Mouse (Mus musculus): Measurements from ENCODE around the gene Arhgef39. TPM values are rescaled to one million over a fixed set of nuclear protein-coding genes. Genes with fewer than 3 reads are reported as not detected.
"Not testable (repeated sequence)": the region's sequence is repeated elsewhere in the genome, so short reads cannot be mapped to it uniquely, and the experiment has no call there.

Gene Arhgef39
- polyA plus RNA-seq, 2 experiments from 2014 or later = 5.3 to 7.4 TPM

DNA sequence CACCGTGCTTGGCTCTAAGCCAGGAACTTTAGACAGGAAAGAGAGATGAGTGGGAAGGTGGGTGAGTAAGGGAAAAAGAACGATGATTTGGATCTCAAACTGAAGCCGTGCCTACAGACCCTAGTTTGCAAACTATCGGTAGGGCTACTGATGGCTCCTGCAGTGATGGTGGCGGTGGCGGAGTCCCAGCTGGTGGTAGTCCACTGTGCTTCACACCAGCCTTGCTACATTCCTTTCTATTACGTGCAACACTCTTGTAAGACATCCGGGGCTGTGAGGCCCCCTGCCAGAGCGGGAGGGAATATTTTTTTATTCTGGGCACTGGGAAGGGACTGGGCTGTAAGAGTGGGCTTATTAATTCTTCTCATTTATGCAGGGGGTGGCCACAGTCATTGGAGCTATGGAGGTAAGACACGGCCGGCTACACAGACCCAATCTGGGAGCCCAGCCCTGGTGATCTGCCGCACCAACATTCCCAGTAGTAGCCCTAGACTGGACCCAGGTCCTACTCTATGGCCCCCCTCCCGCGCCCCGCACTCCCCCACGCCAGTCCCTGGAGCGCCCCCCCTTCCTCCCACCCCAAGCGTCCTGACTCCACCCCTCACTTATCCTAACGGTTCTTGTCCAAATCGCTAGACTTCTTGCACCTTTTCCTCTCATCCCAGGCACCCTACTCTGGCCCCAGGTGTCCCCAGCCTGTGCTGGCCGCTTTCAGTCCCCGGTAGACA is 8.6 kb upstream of the Arhgef39 start:
- no peak for ATAC-seq

DNA sequence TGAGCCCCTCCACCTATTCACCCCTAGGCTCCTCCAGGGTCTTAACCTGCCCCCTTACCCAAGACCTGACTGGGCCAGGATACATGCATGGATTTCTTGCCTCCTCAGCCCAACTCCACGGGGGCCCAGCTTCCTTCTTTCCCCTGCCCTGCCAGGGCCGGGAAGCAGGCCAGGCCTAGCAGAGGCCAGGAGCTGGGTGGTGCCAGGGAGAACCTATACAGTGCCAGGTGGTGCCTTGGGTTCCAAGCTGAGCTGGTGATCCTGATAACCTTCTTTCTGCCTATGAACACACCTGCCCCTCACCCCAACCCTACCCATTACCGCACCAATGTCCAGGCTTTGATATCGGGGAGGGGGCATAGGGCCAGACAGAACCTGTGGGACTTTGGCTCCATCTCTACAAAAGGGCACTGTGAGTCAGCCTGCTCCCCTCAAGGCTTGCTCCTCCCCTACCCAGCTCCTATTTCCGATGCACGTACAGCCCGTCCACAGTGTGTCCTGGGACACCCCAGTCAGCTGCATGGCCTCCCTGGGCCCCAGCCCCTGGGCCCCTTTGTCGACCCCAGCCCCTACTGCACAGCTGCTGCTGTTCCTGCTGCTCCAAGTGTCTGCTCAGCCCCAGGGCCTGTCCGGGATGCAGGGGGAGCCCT is 7.2 kb upstream of the Arhgef39 start, which contains the start of gene Car9:
Car9 (plus strand) TSS at position 431 of the 650 bp plus-strand sequence.
- ATAC-seq = no peak

DNA sequence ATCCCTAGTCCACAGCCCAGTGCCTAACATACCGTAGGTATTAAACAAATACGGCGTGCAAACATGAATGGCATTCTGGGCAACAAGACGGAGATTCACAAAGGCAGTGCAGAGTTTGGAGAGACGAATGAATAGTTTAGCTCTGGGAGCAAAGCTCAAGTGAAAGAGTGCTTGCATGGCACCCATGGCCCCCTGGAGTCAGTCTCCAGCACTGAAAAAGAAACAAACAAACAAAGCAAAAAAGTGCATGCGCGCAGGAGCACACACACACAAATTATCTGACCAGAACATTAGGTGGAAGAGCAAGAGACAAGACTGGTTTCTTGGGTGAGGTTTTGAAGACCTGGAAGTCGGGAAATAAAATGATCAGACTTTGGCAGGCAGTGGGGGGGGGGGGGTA is 6.6 kb upstream of the Arhgef39 start:
- ATAC-seq = no peak

DNA sequence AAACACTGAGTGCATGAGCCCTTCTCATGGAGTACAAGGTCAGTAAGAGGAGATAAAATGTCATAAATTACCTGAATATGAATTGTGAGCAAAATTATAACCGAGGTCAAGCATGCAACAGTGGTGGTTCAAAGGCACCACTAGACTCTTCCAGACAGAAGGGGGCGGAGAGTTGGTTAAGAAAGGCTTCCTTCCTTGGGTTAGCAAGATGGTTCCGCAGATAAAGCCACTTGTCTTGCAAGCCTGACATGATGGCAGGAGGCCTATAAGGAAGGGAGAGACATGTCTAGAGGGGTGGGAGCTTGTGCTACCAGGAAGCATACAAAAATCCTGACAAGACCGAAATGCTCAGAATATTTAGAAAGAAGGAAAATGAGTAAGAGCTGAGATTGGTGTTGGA is 4.8 kb upstream of the Arhgef39 start:
- ATAC-seq = no peak

DNA sequence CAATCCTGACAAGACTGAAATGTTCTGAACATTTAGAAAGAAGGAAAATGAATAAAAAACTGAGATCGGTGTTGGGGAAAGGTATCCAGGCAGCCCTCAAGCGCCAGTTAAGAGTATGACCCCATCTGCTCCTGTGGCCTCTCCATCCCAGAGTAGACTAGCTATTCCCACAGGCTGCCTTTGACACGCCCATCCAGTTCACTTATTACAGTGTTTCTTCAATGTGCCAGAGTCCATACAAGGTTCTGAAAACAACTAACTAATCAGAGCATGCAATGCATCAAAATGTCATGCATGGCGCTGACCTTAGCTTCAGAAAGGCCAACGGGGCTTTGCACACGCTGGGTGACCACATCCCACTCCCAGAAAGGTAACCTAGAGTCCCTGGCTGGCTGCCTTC is 4.0 kb upstream of the Arhgef39 start:
- ATAC-seq = no peak

DNA sequence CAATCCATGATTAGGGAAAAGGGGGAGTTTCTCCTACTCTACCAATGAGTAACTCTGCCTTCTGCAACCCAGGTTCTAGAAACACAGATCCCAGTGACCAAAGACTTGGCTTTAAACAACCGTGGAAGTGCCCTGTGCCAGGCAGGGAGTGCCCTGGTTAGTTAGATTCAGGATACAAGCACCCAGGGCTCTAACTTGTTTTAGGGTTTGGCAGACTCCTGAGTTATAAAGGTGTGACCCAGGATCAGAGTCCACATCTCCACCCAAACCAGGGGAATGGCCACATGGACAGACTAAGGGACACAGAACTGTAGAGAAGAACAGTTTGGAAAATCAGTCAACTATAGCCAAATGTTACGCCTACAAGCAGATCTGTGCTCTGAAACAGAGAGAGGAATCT is 3.5 kb upstream of the Arhgef39 start:
- no peak for ATAC-seq

DNA sequence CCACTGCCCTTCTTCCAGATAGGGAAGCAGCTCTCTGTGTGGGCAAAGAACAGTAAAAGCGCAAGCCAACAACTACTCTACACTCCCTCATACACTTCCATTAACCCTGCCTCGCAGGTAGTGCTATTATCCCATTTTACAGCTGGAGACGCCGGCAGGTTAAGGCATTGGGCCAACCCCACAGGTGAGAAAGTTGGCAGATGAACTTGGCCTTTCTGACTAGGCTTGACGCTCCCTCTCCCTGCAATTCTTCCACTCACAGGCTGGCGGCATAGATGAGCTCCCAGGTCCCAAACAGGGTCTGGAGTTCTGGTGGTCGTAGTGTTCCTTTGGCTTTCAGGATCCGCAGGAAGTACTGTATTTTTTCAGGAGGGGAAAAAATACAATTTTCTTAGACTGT is 512 bp downstream of the Arhgef39 start:
- ATAC-seq = no peak

DNA sequence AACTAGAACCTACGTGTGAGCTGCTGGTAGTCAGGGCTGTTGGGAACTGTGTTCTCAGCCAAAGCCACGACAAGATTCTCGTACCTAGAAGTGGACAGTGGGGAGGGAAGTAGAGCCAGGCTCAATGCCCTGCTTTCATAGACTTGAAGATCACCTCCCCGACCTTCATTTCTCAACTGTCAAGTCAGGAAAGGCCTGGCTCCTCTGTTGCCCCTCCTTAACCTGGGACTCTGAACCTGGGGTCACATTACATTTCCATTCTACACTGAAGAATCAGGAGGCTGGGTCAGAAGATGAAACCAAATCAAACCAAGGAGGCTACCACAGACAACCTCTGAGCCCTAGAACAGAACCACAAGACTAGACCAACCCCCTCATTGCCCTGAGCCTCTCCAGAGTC is 1.5 kb downstream of the Arhgef39 start:
- no peak for ATAC-seq

DNA sequence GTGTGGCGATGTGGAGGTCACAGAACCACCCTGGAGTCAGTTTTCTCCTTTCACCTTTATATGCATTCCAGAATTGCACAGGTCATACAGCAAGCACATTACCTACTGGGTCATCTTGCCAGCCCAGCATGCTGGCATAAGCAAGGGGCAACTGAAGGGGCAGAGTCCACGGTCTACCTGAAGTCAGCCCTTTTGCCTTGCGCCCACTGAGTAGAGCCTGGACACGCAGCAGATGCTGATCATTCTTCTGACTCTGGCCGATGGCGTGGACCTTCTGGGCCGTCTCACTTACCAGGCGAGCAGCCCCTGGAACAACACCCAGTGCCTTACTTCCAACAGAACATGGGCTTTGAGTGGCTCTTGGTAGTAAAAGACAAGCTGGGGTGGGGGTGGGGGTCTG is 2.1 kb downstream of the Arhgef39 start:
- no peak for ATAC-seq

DNA sequence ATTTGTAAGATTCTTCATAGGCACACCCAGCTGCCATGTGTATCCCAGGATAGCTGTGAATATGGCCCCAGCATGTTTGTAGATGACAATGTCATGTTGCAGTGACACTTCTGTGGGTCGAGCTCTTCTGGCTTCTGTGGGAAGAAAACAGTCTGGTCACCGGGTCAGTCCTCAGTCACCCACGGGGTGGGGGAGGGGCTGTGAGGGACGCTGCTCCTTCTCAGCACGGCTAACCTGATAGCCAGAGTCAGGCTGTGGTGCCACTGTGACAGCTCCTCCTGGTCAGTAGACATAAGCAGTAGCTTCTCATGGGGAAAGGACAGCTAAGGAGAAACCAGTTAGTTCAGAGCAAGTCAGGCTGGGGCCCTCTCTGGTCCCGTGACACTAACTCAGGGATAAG is 2.9 kb downstream of the Arhgef39 start:
- no peak for ATAC-seq

DNA sequence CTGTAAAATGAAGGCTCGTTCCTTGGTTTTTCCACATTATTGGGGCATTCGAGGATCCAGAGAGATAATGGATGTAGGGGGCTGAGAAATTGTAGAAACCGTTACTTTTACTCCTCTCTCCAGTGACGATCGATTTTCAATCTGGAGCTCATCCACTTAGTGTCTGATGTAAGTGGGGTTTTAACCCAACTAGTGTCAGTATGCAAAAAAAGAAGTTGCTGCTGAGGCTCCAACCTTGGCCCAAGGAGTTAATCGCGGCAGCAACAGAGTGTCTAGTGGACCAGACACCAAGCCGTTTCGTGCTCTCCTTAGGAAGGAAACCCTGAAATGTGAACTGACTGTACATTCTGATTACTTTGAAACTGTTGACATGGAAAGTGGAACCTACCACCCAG is 5.7 kb downstream of the Arhgef39 start:
- no peak for ATAC-seq

DNA sequence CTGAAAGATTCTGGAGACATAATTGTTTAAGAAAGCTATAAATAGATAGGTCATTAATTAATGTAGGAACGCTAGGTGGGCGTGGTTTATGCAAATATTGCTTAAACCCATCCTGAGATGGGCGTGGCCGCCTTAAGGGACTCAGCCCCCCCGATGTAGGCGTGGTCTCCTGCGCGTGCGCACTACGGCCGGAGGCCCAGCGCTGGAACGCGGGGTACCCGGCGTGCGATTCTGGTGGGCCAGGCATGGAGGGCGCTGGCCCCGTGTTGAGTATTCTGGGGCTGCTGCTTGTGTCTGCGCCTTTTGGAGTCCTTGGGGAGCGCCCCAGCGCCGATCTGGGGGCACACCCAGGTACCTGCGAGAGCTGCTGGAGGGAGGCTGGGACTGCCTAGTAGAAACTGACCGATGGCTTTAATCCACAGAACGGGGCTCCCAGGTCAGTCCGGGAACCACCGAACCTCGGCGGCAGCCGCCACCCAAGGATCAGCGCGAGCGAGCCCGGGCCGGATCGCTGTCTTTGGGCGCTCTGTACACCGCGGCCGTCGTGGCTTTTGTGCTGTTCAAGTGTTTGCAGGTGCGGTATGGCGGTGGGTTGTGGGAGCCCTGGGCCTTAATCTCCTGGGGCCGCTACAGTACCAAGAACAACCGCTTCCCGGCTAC is 6.2 kb downstream of the Arhgef39 start:
- ATAC-seq = peak; percentile 40

DNA sequence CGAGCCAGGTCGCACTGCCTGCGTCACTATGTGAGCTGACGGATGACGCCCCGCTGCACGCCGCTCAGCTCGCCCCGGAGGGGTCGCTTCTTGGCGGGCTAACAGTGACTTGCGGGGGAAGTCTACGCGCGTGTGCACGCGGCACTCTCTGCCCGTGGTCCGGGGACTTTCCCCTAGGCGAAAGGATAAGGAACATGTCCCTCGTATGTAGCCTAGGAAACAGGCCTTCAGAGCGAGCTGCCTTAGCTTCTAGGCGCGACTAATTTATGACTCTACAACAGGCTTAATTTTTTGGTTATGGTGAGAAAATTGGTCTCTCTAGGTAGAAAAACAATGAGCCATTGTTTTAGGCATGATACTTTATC is 6.7 kb downstream of the Arhgef39 start, which contains the start of gene Ccdc107:
Ccdc107 (plus strand) TSS at position 80 of the 365 bp plus-strand sequence.
- peak; percentile 94 for ATAC-seq

DNA sequence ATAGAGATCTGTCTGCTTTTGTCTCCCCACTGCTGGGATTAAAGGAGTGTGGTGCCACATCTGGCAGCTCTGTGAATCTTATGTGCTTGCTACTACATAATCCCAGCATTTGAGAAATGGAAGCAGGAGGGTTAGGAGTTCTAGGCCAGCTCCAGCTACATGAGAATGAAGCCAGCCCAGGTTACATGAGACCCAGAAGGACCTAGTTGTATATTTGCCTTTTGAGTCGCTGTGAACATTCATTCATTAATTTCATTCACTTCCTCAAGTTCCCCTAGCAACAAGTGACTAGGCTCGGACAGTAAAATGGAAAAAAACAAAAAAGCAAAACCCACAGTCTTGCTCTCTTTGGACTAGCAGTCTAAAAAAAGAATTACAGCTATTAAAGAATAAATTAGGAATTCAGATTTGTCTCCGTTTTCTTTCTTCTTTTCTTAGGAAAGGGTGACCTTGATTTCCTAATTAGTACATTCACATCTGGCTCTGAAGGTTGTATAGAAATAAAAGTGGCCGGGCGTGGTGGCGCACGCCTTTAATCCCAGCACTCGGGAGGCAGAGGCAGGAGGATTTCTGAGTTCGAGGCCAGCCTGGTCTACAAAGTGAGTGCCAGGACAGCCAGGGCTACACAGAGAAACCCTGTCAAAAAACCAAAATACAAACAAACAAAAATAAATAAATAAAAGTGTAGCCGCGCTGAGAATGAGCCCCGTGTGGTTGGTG is 7.2 kb downstream of the Arhgef39 start:
- no peak for ATAC-seq

DNA sequence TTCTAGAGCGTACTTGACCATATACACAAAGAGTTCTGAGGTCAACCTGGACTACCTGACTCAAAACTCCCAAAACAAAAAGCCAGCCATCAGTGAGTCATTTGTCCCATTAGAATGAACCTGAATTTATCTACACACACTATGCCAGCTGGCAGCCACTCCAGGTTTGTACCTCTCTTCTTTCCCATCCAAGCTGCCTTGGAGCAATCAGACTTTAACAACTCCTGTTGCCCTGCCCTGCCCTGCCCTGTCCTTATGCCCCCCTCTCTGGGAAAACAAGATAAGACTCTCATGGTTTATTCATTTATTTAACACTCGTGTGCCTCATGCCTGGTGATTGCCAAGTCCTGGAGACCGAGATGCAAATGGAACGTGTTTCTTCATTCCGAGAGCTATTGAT is 8.7 kb downstream of the Arhgef39 start:
- no peak for ATAC-seq

DNA sequence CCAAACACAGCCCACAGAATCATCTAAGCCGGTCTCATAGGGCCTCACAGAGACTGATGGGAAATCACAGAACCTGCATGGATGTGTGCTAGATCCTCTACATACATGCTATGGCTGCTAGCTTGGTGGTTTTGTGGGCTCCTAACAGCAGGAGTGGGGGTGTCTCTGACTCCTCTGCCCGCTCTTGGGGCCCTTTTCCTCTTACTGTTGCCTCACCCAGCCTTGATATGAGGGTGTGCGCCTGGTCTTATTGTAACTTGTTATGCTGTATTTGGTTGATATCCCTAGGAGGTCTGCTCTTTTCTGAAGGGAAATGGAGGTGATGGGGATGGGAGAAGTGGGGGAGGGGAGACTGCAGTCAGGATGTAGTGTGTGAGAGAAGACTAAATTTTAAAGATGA is 9.9 kb downstream of the Arhgef39 start:
- ATAC-seq = no peak

DNA sequence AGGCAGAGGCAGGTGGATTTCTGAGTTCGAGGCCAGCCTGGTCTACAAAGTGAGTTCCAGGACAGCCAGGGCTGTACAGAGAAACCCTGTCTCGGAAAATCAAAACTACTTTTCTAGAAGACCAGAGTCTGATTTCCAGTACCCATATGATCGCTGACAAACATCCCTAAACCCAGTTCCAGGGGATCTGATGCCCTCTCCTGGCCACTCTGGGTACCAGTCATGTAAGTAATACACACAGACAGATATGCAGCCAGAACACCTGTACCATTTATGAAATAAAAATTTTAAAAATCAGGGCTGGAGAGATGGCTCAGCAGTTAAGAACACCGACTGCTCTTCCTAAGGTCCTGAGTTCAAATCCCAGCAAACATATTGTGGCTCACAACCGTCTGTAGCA is 13.8 kb downstream of the Arhgef39 start:
- ATAC-seq = not testable (repeated sequence)

DNA sequence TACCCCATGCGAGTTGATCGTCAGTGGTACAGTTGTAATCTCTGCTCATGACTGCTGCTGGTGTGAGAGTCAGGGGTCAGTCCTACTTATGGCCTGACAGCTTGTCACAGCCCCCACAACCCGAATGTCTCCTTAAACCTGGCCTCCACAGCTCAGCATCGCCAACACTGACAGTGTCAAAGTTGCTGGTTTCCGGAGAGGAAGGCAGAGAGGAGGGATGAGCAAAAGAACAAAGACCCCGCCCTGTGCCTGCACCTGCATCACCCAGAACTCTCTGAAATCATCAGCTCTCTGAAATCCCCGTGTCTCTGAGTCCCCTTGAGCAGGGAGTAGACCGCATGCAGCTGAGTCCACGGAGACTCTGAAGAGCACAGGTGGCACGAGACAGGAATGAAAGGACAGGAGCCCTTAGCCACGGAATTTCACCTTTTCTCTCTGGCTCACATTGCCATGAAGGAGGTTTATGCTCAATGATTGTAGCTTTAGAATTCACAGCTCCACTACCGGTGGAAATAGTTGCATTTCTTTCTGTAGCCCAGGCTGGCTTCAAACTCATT is 15.9 kb downstream of the Arhgef39 start, which contains the start of gene Sit1:
Sit1 (minus strand) TSS at position 200 of the 557 bp plus-strand sequence.
- peak; percentile 70 for ATAC-seq

DNA sequence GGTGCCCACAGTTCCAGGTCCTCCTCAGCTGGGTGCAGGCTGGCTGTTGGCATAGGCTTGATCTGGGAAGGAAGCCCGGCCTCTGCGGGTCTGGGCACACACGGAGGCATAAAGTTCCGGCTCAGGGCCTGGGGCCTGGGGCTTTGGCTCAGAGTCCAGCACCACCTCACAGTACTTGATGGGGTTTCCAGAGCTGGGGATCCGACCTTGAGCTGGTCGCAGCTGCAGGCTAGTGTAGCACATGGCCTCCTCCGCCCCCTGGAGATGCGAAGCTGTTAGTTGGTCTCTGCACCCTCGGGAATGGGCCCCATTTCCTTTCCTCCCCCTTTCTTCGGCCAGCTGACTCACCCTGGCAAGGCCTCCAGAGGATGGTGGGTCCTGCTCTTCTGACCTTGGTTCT is 16.9 kb downstream of the Arhgef39 start:
- no peak for ATAC-seq

DNA sequence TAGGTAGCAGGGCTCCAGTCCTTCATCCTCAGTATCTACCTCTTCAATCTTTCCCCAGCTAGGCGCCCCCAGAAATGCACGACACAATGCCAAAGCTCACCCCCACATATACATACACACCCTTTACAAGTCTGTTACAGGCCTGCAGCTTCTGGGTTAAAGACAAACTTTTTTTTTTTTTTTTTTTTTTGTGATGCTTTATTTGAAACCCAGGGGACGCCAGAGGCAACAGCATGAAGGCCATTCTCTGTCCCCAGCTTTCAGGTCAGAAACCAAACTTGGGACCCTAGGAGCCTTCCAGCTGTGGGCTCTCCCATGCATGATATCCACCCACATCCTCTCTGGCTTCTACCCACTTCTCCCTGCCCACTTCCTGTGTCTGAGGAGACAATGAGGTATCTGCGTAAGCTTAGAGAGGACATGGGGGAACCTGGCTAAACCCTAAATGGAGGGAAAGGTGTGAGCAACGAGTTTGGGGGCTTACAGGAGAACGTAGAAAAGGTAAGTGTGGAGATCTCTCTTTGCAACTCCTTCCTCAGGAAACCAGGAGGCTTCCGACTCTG is 17.5 kb downstream of the Arhgef39 start:
- peak; percentile 53 for ATAC-seq

DNA sequence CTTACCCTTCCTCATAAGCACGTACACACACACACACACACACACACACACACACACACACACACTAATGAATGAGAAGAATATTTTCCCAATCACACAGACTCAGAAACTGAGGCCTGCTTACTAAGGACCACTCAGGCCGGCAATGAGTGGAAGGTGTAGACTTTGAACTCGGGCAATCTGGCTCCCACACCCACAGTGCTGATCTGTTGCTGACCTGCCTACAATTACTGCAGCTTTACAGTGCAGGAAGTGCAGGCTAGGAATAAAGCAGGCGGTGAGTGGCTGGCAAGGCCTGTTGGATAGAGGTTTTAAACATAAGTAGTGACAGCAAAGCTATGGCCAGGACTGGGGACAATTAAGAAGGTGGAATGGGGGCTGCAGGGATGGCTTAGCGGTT is 18.5 kb downstream of the Arhgef39 start:
- no peak for ATAC-seq

Measured in activated CD4-positive, CD25-positive, alpha-beta regulatory T cell, adult 4 months (primary cell).